Mouse (Mus musculus): ENCODE measurements at regions not wholly inside any gene's neighbourhood (a gene's known extent, or its start where the extent isn't known, plus 50 kb on each side); places are given as distances from the start of the nearest gene placed in this dataset.

DNA sequence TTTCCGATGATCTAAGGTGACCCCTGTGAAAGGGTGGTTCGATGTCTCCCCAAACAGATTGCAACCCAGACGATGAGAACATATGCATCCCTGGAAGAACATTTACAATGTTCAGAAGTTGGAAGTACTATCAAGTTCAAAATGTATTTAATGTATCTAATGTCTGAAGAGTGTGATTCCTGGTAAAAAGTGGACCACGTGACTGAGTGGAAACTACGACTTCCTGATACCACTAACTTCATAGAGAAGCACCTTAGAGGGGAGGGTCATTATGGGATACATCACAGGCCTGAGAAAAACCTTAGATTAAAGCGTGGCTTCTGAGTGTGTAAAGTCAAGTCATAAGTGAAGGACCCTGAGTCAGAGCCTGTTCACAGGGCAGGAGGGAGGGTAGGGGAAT, 82.1 kb downstream of the Qrsl1 start:
- TF ChIP-seq CTCF (IDR thresholded peaks at IDR 0.05; ENCODE audit: low read depth): no peak
- no peak for TF ChIP-seq EP300 (IDR thresholded peaks at IDR 0.05; ENCODE audit: low read depth)
